Mouse (Mus musculus) CH12.LX (cell line): ENCODE measurements around the gene Nlgn1. TPM values are rescaled to one million over a fixed set of nuclear protein-coding genes. Genes with fewer than 3 reads are reported as not detected.

Source experiments
- DNase-seq: peaks from one replicate; pipeline ENCODE4 v3.0.0-alpha.2; 2013; ENCODE audit errors: extremely low read depth
- H3K27ac ChIP-seq: 2 replicates; pipeline ENCODE4 v1.5.1; 2012; ENCODE audit warnings: low read depth, mild to moderate bottlenecking, control low read depth, moderate library complexity; ENCODE audit not compliant: insufficient read depth
- H3K27me3 ChIP-seq: replicated peaks from 2 replicates; pipeline ENCODE3; 2012; ENCODE audit warnings: inconsistent platforms
- H3K36me3 ChIP-seq, 2 experiments: replicated peaks in 1 of 2; 2 replicates each; pipeline versions ENCODE3 to v1.6.1; 2012; ENCODE audit warnings: inconsistent platforms in 1 of 2, low read length in 1 of 2, mild to moderate bottlenecking in 1 of 2, mixed read lengths in 1 of 2, moderate library complexity in 1 of 2; ENCODE audit not compliant: control insufficient read depth in 1 of 2, insufficient read depth in 1 of 2
- H3K4me1 ChIP-seq, 2 experiments: 2 replicates each; pipeline ENCODE4 v1.6.1; 2012; ENCODE audit warnings: inconsistent platforms in 1 of 2, moderate library complexity in 1 of 2; ENCODE audit not compliant: insufficient read depth in 2 of 2, control insufficient read depth in 1 of 2
- H3K4me2 ChIP-seq: 2 replicates; pipeline ENCODE4 v1.6.1; 2012; ENCODE audit warnings: low read depth, mild to moderate bottlenecking, control low read depth; ENCODE audit not compliant: poor library complexity, insufficient read depth, severe bottlenecking
- H3K4me3 ChIP-seq, 3 experiments: fragments of 150-350 bp in 1 of 3; sonication (generic) in 1 of 3; replicated peaks in 1 of 3; 2 replicates each; pipeline versions ENCODE3 to v1.5.1; 2011 to 2012; ENCODE audit warnings: low read depth in 2 of 3, low read length in 2 of 3, mild to moderate bottlenecking in 2 of 3, moderate library complexity in 2 of 3, control low read depth in 1 of 3, improper control_type of control experiment in 1 of 3, inconsistent platforms in 1 of 3, mixed read lengths in 1 of 3; ENCODE audit not compliant: poor library complexity in 1 of 3
- H3K79me2 ChIP-seq: replicated peaks from 2 replicates; pipeline ENCODE4 v1.6.1; 2012; ENCODE audit warnings: mild to moderate bottlenecking, moderate library complexity; ENCODE audit not compliant: control insufficient read depth, poor library complexity, insufficient read depth, severe bottlenecking; ENCODE audit errors: extremely low read depth
- H3K9ac ChIP-seq: 2 replicates; pipeline ENCODE4 v1.6.1; 2012; ENCODE audit warnings: low read depth, mild to moderate bottlenecking, control low read depth, moderate library complexity; ENCODE audit not compliant: insufficient read depth
- H3K9me3 ChIP-seq: replicated peaks from 2 replicates; pipeline ENCODE3; 2012; ENCODE audit warnings: low read length, inconsistent platforms, mixed read lengths
- CHD2 ChIP-seq: IDR thresholded peaks from 2 replicates; pipeline ENCODE4 v1.6.1; 2011; ENCODE audit warnings: low read length, improper control_type of control experiment
- CTCF ChIP-seq, 2 experiments: IDR thresholded peaks in 1 of 2; conservative IDR thresholded peaks in 1 of 2; 2 replicates each; pipeline ENCODE4 v1.5.1; 2011 to 2012; ENCODE audit warnings: low read depth in 2 of 2, low read length in 2 of 2, improper control_type of control experiment in 1 of 2, inconsistent platforms in 1 of 2, mild to moderate bottlenecking in 1 of 2, moderate library complexity in 1 of 2
- EP300 ChIP-seq: IDR thresholded peaks from 2 replicates; pipeline ENCODE4 v1.6.1; 2011; ENCODE audit warnings: low read length, improper control_type of control experiment
- ETS1 ChIP-seq: conservative IDR thresholded peaks from 2 replicates; pipeline ENCODE4 v1.6.1; 2012; ENCODE audit warnings: low read depth, mild to moderate bottlenecking, inconsistent platforms, low read length, improper control_type of control experiment, moderate library complexity
- GABPA ChIP-seq: IDR thresholded peaks from 2 replicates; pipeline ENCODE4 v1.6.1; 2012; ENCODE audit warnings: low read depth, low read length, improper control_type of control experiment, inconsistent platforms; ENCODE audit not compliant: insufficient replicate concordance
- HCFC1 ChIP-seq: IDR thresholded peaks from 2 replicates; pipeline ENCODE4 v1.6.1; 2012; ENCODE audit warnings: low read depth, mild to moderate bottlenecking, inconsistent platforms, low read length, improper control_type of control experiment
- JUND ChIP-seq: conservative IDR thresholded peaks from 2 replicates; pipeline ENCODE4 v1.6.1; 2011; ENCODE audit warnings: low read depth, low read length, improper control_type of control experiment
- KAT2A ChIP-seq: IDR thresholded peaks from 2 replicates; pipeline ENCODE4 v1.6.1; 2012; ENCODE audit warnings: low read length, improper control_type of control experiment, inconsistent platforms; ENCODE audit not compliant: insufficient replicate concordance
- MAFK ChIP-seq: IDR thresholded peaks from 2 replicates; pipeline ENCODE4 v1.6.1; 2011; ENCODE audit warnings: low read length, improper control_type of control experiment; ENCODE audit not compliant: insufficient replicate concordance
- MAX ChIP-seq: IDR thresholded peaks from 2 replicates; pipeline ENCODE4 v1.6.1; 2011; ENCODE audit warnings: low read length, improper control_type of control experiment
- MEF2A ChIP-seq: IDR thresholded peaks from 2 replicates; pipeline ENCODE4 v1.6.1; 2014; ENCODE audit warnings: low read depth, mild to moderate bottlenecking, inconsistent platforms, low read length, improper control_type of control experiment, borderline replicate concordance
- NELFE ChIP-seq: IDR thresholded peaks from 2 replicates; pipeline ENCODE4 v1.6.1; 2011; ENCODE audit warnings: low read depth, low read length, improper control_type of control experiment
- NRF1 ChIP-seq: IDR thresholded peaks from 2 replicates; pipeline ENCODE4 v1.6.1; 2014; ENCODE audit warnings: low read depth, mild to moderate bottlenecking, inconsistent platforms, low read length, improper control_type of control experiment, moderate library complexity
- PAX5 ChIP-seq: IDR thresholded peaks from 2 replicates; pipeline ENCODE4 v1.6.1; 2012; ENCODE audit warnings: low read length, inconsistent platforms, mixed read lengths
- POLR2A ChIP-seq: IDR thresholded peaks from 2 replicates; pipeline ENCODE4 v1.6.1; 2011; ENCODE audit warnings: low read depth, mild to moderate bottlenecking, improper control_type of control experiment, low read length
- POLR2AphosphoS2 ChIP-seq: IDR thresholded peaks from 2 replicates; pipeline ENCODE4 v1.6.1; 2011; ENCODE audit warnings: low read depth, low read length, improper control_type of control experiment
- RAD21 ChIP-seq: IDR thresholded peaks from 2 replicates; pipeline ENCODE4 v1.6.1; 2011; ENCODE audit warnings: low read depth, mild to moderate bottlenecking, low read length, improper control_type of control experiment, moderate library complexity
- RCOR1 ChIP-seq: conservative IDR thresholded peaks from 2 replicates; pipeline ENCODE4 v1.6.1; 2012; ENCODE audit warnings: low read depth, mild to moderate bottlenecking, inconsistent platforms, low read length, improper control_type of control experiment
- SIN3A ChIP-seq: IDR thresholded peaks from 2 replicates; pipeline ENCODE4 v1.6.1; 2012; ENCODE audit warnings: low read length, improper control_type of control experiment, inconsistent platforms
- SMC3 ChIP-seq: IDR thresholded peaks from 2 replicates; pipeline ENCODE4 v1.6.1; 2011; ENCODE audit warnings: low read depth, low read length, improper control_type of control experiment
- UBTF ChIP-seq: IDR thresholded peaks from 2 replicates; pipeline ENCODE4 v1.6.1; 2012; ENCODE audit warnings: low read depth, mild to moderate bottlenecking, inconsistent platforms, low read length, improper control_type of control experiment, moderate library complexity
- USF2 ChIP-seq: conservative IDR thresholded peaks from 2 replicates; pipeline ENCODE4 v1.6.1; 2011; ENCODE audit warnings: low read depth, low read length, improper control_type of control experiment
- ZKSCAN1 ChIP-seq: IDR thresholded peaks from 2 replicates; pipeline ENCODE4 v1.6.1; 2012; ENCODE audit warnings: low read depth, inconsistent platforms, low read length, improper control_type of control experiment, borderline replicate concordance
- ZNF384 ChIP-seq: IDR thresholded peaks from 2 replicates; pipeline ENCODE4 v1.6.1; 2012; ENCODE audit warnings: low read depth, low read length, improper control_type of control experiment, inconsistent platforms
- dilution Hi-C: fragments of 300-500 bp; cut with MboI; formaldehyde crosslinking; loops from 2 replicates; pipeline ENCODE4 v1.14.3; 2020; ENCODE audit warnings: low sequenced_read_pairs; ENCODE audit not compliant: extremely low pct_unique_long_range_greater_than_20kb, extremely low pct_ligation_motif_present
- in situ Hi-C: fragments of 300-500 bp; cut with MboI; formaldehyde crosslinking; loops from 3 replicates; pipeline ENCODE4 v1.14.3; 2019; ENCODE audit warnings: low sequenced_read_pairs, low pct_ligation_motif_present, low pct_unique_long_range_greater_than_20kb, mixed read lengths
- polyA plus RNA-seq: library from polyadenylated mRNA; unstranded; fragments of >175 nt; gene quantifications from 2 replicates; pipeline ENCODE4 v1.2.1, GENCODE M21; 2012; ENCODE audit warnings: low read depth; ENCODE audit not compliant: insufficient read length
- total RNA-seq, 2 experiments: library from RNA; depleted of rRNA; stranded (reverse); fragments of 300-350 nt in 1 of 2; fragments of >200 nt in 1 of 2; gene quantifications; 2 replicates each; pipeline ENCODE4 v1.2.3; 2012 to 2014

The Nlgn1 gene
- total and polyA plus RNA-seq, 3 experiments: not detected

- dilution Hi-C loops: no loop called here
- in situ Hi-C loops: no loop called here
- Histone ChIP-seq H3K9me3 (peaks cover 40% of the 10 kb centered on the region), H3K36me3 (no peaks in the 10 kb centered on the region), H3K27ac (no peak overlapping the region), H3K4me3 (no peak overlapping the region), H3K9ac (no peak overlapping the region), H3K4me2 (no peak overlapping the region), H3K27me3 (no peaks in the 10 kb centered on the region), H3K79me2 (no peaks in the 10 kb centered on the region), H3K4me1 (no peaks in the 10 kb centered on the region)
- DNase-seq: no peak
- TF ChIP-seq KAT2A (no peak), POLR2AphosphoS2 (no peak), PAX5 (no peak), ZNF384 (no peak), NRF1 (no peak), EP300 (no peak), ZKSCAN1 (no peak), UBTF (no peak), MAX (no peak), JUND (no peak), HCFC1 (no peak), MEF2A (no peak), GABPA (no peak), CHD2 (no peak), NELFE (no peak), SMC3 (no peak), CTCF (conservative IDR thresholded peaks at IDR 0.05 in 1 of 2, IDR thresholded peaks at IDR 0.05 in 1 of 2; ENCODE audit: low read depth in 2 of 2, low read length in 2 of 2) (no peak), USF2 (no peak), RAD21 (no peak)
Measured at GRCm38 (mm10) chr3:25813368-25813767, 518.9 kb downstream of the Nlgn1 start.

GRCm38 (mm10) chr3:25807559-25807958 is 524.7 kb downstream of the Nlgn1 start:
- no peaks in the 10 kb centered on the region for H3K79me2 ChIP-seq

More at GRCm38 (mm10) chr3:25807559-25807958, 524.7 kb downstream of the Nlgn1 start:
- dilution Hi-C loops: no loop called here
- Histone ChIP-seq H3K4me3 (no peak overlapping the region), H3K36me3 (no peaks in the 10 kb centered on the region), H3K27ac (no peak overlapping the region), H3K9me3 (peaks cover 29% of the 10 kb centered on the region), H3K27me3 (no peaks in the 10 kb centered on the region), H3K4me1 (no peaks in the 10 kb centered on the region), H3K4me2 (no peak overlapping the region), H3K9ac (no peak overlapping the region)
- DNase-seq: no peak
- TF ChIP-seq POLR2AphosphoS2 (no peak), MEF2A (no peak), MAX (no peak), SIN3A (no peak), SMC3 (no peak), CHD2 (no peak), ETS1 (no peak), PAX5 (no peak), ZNF384 (no peak), POLR2A (no peak), MAFK (no peak), RCOR1 (no peak)
- in situ Hi-C loops: no loop called here
